8 mouse cellular contexts compared by ENCODE assay signal in genomic region chr3:102526481-102526880, GRCm38 (mm10). TPM values are rescaled to one million over a fixed set of nuclear protein-coding genes. Genes with fewer than 3 reads are reported as not detected.
DNase-seq lines count a peak whose midpoint lies in the region; ATAC-seq lines count a peak whose summit lies in the region.

No protein-coding gene starts in this region.

- DNase-seq in neural tube, embryonic 10.5 days (ENCODE audit: extremely low spot score, low spot score) = no peak
- DNase-seq in gastrocnemius, postnatal 14 days = peak; percentile 77
- peak; percentile 13 for DNase-seq in testis, postnatal 14 days (ENCODE audit: low spot score)
- no peak for DNase-seq in thymus, postnatal 10 days (ENCODE audit: low spot score in 2 of 2)
- no peak for DNase-seq in left cerebral cortex, postnatal 36 days (ENCODE audit: low spot score in 2 of 2)

- H3K9ac ChIP-seq in neural tube, embryonic 14.5 days (replicated peaks; ENCODE audit: low read depth, low read length) = no peak overlapping the region
- no peak overlapping the region for H3K9ac ChIP-seq in limb, embryonic 12.5 days (replicated peaks)

- no peaks in the 10 kb centered on the region for H3K4me1 ChIP-seq in neural tube, embryonic 14.5 days (ENCODE audit: control insufficient read depth, insufficient read depth, low read length)
- peaks cover 36% of the 10 kb centered on the region for H3K4me1 ChIP-seq in limb, embryonic 12.5 days (replicated peaks)

- 0 out of 2 replicates have a peak overlapping the region, but pooled peaks have one; percentile 16 for H3K4me2 ChIP-seq in neural tube, embryonic 14.5 days (ENCODE audit: low read depth, low read length)
- H3K4me2 ChIP-seq in limb, embryonic 12.5 days = peak overlapping the region; percentile 22

- H3K27me3 ChIP-seq in neural tube, embryonic 14.5 days (ENCODE audit: control insufficient read depth, insufficient read depth, low read length) = no peaks in the 10 kb centered on the region
- H3K27me3 ChIP-seq in limb, embryonic 12.5 days = no peaks in the 10 kb centered on the region

- no peak for ATAC-seq in neural tube, embryonic 14.5 days (ENCODE audit: low read depth)
- ATAC-seq in limb, embryonic 12.5 days (ENCODE audit: insufficient number of reproducible peaks, insufficient read depth, low FRiP score, low TSS enrichment, low read depth) = peak; percentile 72; the same call in 1 of the 2 replicates
- ATAC-seq in erythroid progenitor cell, adult 5-6 weeks (replicated peaks; ENCODE audit: low FRiP score, poor library complexity, severe bottlenecking) = no peak

- whole genome bisulfite sequencing in neural tube, embryonic 14.5 days = 74% methylated on average over 6 of the region's 6 CpGs
- 22% methylated on average over 6 of the region's 6 CpGs for WGBS in limb, embryonic 12.5 days

- intact Hi-C loops in gastrocnemius, postnatal 14 days (cut with DNase I; ENCODE audit: low total_unique reads) = no loop called here
- intact Hi-C loops in left cerebral cortex, postnatal 36 days (cut with DNase I) = no loop called here

- no peak overlapping the region for H3K4me3 ChIP-seq in neural tube, embryonic 14.5 days (ENCODE audit: low read depth, low read length)
- no peak overlapping the region for H3K4me3 ChIP-seq in limb, embryonic 12.5 days (replicated peaks)

- no peak overlapping the region for H3K27ac ChIP-seq in neural tube, embryonic 14.5 days (ENCODE audit: low read depth, low read length)
- H3K27ac ChIP-seq in limb, embryonic 12.5 days = peak overlapping the region; percentile 75

- H3K9me3 ChIP-seq in neural tube, embryonic 14.5 days (ENCODE audit: control insufficient read depth, low read length) = no peaks in the 10 kb centered on the region
- no peaks in the 10 kb centered on the region for H3K9me3 ChIP-seq in limb, embryonic 12.5 days

- no peaks in the 10 kb centered on the region for H3K36me3 ChIP-seq in neural tube, embryonic 14.5 days (ENCODE audit: control insufficient read depth, insufficient read depth, low read length)
- H3K36me3 ChIP-seq in limb, embryonic 12.5 days = no peaks in the 10 kb centered on the region

RNA-seq across cellular contexts. Expression of gene Ngf, which starts 56.8 kb away (rescaled TPM):
- 0.36 and 0.79 TPM in 2 replicates for polyA plus RNA-seq in neural tube, embryonic 14.5 days (2014; fragmentation: Nextera tagmentation; extraction: Ambion mirVana)
- under 1 TPM; 0.75 to 0.96 TPM for total RNA-seq in gastrocnemius, postnatal 14 days (2021)
- 6.3 and 7.2 TPM in 2 replicates for polyA plus RNA-seq in limb, embryonic 12.5 days (2016; fragmentation: Nextera tagmentation; extraction: Ambion mirVana)
- total RNA-seq in left cerebral cortex, postnatal 36 days (2021) = 1 to 10 TPM; 5.2 to 6.6 TPM
- total RNA-seq in erythroid progenitor cell, adult 5-6 weeks (2015; ENCODE audit: low replicate concordance) = not detected in 2 replicates
- not detected in 2 replicates for total RNA-seq in erythroid progenitor cell, adult 5-6 weeks (2017; ENCODE audit: low replicate concordance)

Comparison
In these comparisons a context has a peak if more than half of its experiments do, and no peak if none do; other contexts are left out.
1. DNase-seq: peak in gastrocnemius, postnatal 14 days (single experiment) and testis, postnatal 14 days (single experiment); none in neural tube, embryonic 10.5 days (single experiment), thymus, postnatal 10 days (0 of 2) and left cerebral cortex, postnatal 36 days (0 of 2).